Mouse (Mus musculus) heart, embryonic 16.5 days (tissue): ENCODE results near the gene Kif3b. TPM values are rescaled to one million over a fixed set of nuclear protein-coding genes. Genes with fewer than 3 reads are reported as not detected.
A peak's percentile ranks its signal among the peaks of the same experiment; 100 is the strongest.
"Not testable (repeated sequence)": the region's sequence is repeated elsewhere in the genome, so short reads cannot be mapped to it uniquely, and the experiment has no call there.

Experiments
- ATAC-seq: fragments of 200-750 bp; cut with Nextera tagmentation; replicated peaks from 2 replicates; pipeline ENCODE4 v1.8.0; 2017; ENCODE audit warnings: moderate number of reproducible peaks; ENCODE audit not compliant: insufficient read depth, low FRiP score; ENCODE audit errors: extremely low read depth
- H3K27ac ChIP-seq: fragments of 300-500 bp; sonication (generic); 2 replicates; pipeline ENCODE4 v1.5.1; 2014; ENCODE audit warnings: mild to moderate bottlenecking, low read length, control low read depth, moderate library complexity
- H3K27me3 ChIP-seq: fragments of 300-500 bp; sonication (generic); 2 replicates; pipeline ENCODE4 v1.6.1; 2014; ENCODE audit warnings: low read length, mixed read lengths; ENCODE audit not compliant: control insufficient read depth, insufficient read depth
- H3K36me3 ChIP-seq: fragments of 300-500 bp; sonication (generic); 2 replicates; pipeline ENCODE4 v1.6.1; 2014; ENCODE audit not compliant: control insufficient read depth, insufficient read depth
- H3K4me1 ChIP-seq: fragments of 300-500 bp; sonication (generic); 2 replicates; pipeline ENCODE4 v1.6.1; 2014; ENCODE audit warnings: low read length, mixed read lengths; ENCODE audit not compliant: control insufficient read depth, insufficient read depth
- H3K4me2 ChIP-seq: fragments of 300-500 bp; sonication (generic); 2 replicates; pipeline ENCODE4 v1.6.1; 2014; ENCODE audit warnings: low read depth, mild to moderate bottlenecking, control low read depth, low read length
- H3K4me3 ChIP-seq: fragments of 300-500 bp; sonication (generic); 2 replicates; pipeline ENCODE4 v1.5.1; 2014; ENCODE audit warnings: mild to moderate bottlenecking, control low read depth, low read length
- H3K9ac ChIP-seq: fragments of 300-500 bp; sonication (generic); 2 replicates; pipeline ENCODE4 v1.6.1; 2014; ENCODE audit warnings: low read length, control low read depth
- H3K9me3 ChIP-seq: fragments of 300-500 bp; sonication (generic); replicated peaks from 2 replicates; pipeline ENCODE4 v1.6.1; 2016; ENCODE audit warnings: low read length; ENCODE audit not compliant: control insufficient read depth
- WGBS: fragments of 180-500 bp; shearing (Covaris S2); extraction: QIAGEN DNeasy Blood & Tissue Kit; methylation state at CpG from one replicate; pipeline ENCODE4 v1.1.7; 2014; 5-methylcytosine and 5-hydroxymethylcytosine counted together
- polyA plus RNA-seq: library from polyadenylated mRNA; unstranded; fragments of >200 nt; fragmentation: Nextera tagmentation; extraction: Ambion mirVana; gene quantifications from 2 replicates; pipeline ENCODE4 v1.2.1, GENCODE M21; 2015

Gene Kif3b
- polyA plus RNA-seq, 1 experiment from 2014 or later: 5.4 TPM

GRCm38 (mm10) chr2:153346221-153347182 is 55.3 kb downstream of the Kif3b start:
- Histone ChIP-seq H3K9ac (peak overlapping the region; percentile 97), H3K9me3 (no peaks in the 10 kb centered on the region), H3K36me3 (no peaks in the 10 kb centered on the region), H3K27ac (peak overlapping the region; percentile 99), H3K27me3 (no peaks in the 10 kb centered on the region), H3K4me2 (peak overlapping the region; percentile 85), H3K4me3 (peak overlapping the region; percentile 63), H3K4me1 (peaks cover 39% of the 10 kb centered on the region)
- peak; percentile 69 for ATAC-seq
- 1% methylated on average over 45 of the region's 76 CpGs for WGBS

GRCm38 (mm10) chr2:153347183-153347781 is 56.1 kb downstream of the Kif3b start:
- peak overlapping the region; percentile 97 for H3K9ac ChIP-seq
- no peaks in the 10 kb centered on the region for H3K27me3 ChIP-seq
- WGBS: 4% methylated on average over 9 of the region's 9 CpGs
- peak overlapping the region; percentile 85 for H3K4me2 ChIP-seq
- H3K9me3 ChIP-seq: no peaks in the 10 kb centered on the region
- H3K27ac ChIP-seq: peak overlapping the region; percentile 99
- peaks cover 41% of the 10 kb centered on the region for H3K4me1 ChIP-seq
- H3K36me3 ChIP-seq: no peaks in the 10 kb centered on the region
- no peak for ATAC-seq
- peak overlapping the region; percentile 63 for H3K4me3 ChIP-seq

- Histone ChIP-seq H3K9me3 (no peaks in the 10 kb centered on the region), H3K36me3 (peaks cover 3% of the 10 kb centered on the region; the same call in 1 of the 2 replicates), H3K27ac (peak overlapping the region; percentile 78), H3K4me1 (peaks cover 41% of the 10 kb centered on the region), H3K4me3 (peak overlapping the region; percentile 63), H3K9ac (peak overlapping the region; percentile 97), H3K27me3 (no peaks in the 10 kb centered on the region), H3K4me2 (peak overlapping the region; percentile 85)
- ATAC-seq: no peak
- 29% methylated on average over 6 of the region's 6 CpGs for WGBS
Observed at GRCm38 (mm10) chr2:153348100-153348831, 57.1 kb downstream of the Kif3b start.

GRCm38 (mm10) chr2:153350552-153351181 is 59.5 kb downstream of the Kif3b start:
- ATAC-seq: 0 out of 2 replicates have a peak, but pooled peaks have one; percentile 5
- peak overlapping the region; percentile 14 for H3K4me3 ChIP-seq
- H3K36me3 ChIP-seq: peaks cover 18% of the 10 kb centered on the region
- 5% methylated on average over 6 of the region's 6 CpGs for WGBS
- peaks cover 34% of the 10 kb centered on the region for H3K4me1 ChIP-seq
- H3K9ac ChIP-seq: peak overlapping the region; percentile 11
- peak overlapping the region; percentile 56 for H3K4me2 ChIP-seq
- H3K9me3 ChIP-seq: no peaks in the 10 kb centered on the region
- H3K27me3 ChIP-seq: no peaks in the 10 kb centered on the region
- H3K27ac ChIP-seq: peak overlapping the region; percentile 78

- 84% methylated on average over 2 of the region's 2 CpGs for WGBS
- H3K4me2 ChIP-seq: no peak overlapping the region
- peaks cover 52% of the 10 kb centered on the region for H3K36me3 ChIP-seq
Observed at GRCm38 (mm10) chr2:153354648-153355047, 63.4 kb downstream of the Kif3b start.

GRCm38 (mm10) chr2:153356784-153357183 is 65.6 kb downstream of the Kif3b start:
- H3K4me1 ChIP-seq: no peaks in the 10 kb centered on the region
- no peak overlapping the region for H3K27ac ChIP-seq
- peaks cover 60% of the 10 kb centered on the region for H3K36me3 ChIP-seq
- H3K4me2 ChIP-seq: no peak overlapping the region
- 85% methylated on average over 4 of the region's 4 CpGs for WGBS
- no peak overlapping the region for H3K4me3 ChIP-seq
- H3K9ac ChIP-seq: no peak overlapping the region
- no peaks in the 10 kb centered on the region for H3K9me3 ChIP-seq
- no peaks in the 10 kb centered on the region for H3K27me3 ChIP-seq
- no peak for ATAC-seq

More at GRCm38 (mm10) chr2:153354648-153355047, 63.4 kb downstream of the Kif3b start:
- Histone ChIP-seq H3K4me1 (peaks cover 21% of the 10 kb centered on the region), H3K27me3 (no peaks in the 10 kb centered on the region), H3K9me3 (no peaks in the 10 kb centered on the region), H3K4me3 (no peak overlapping the region), H3K9ac (no peak overlapping the region), H3K27ac (no peak overlapping the region)
- ATAC-seq: no peak

GRCm38 (mm10) chr2:153361101-153361710 is 70.0 kb downstream of the Kif3b start:
- Histone ChIP-seq H3K27ac (no peak overlapping the region), H3K27me3 (no peaks in the 10 kb centered on the region), H3K9ac (no peak overlapping the region), H3K4me2 (no peak overlapping the region), H3K9me3 (no peaks in the 10 kb centered on the region), H3K4me3 (no peak overlapping the region), H3K36me3 (peaks cover 53% of the 10 kb centered on the region), H3K4me1 (no peaks in the 10 kb centered on the region)
- no peak for ATAC-seq
- WGBS: 94% methylated on average over 1 of the region's 1 CpGs

GRCm38 (mm10) chr2:153364531-153364930 is 73.3 kb downstream of the Kif3b start:
- H3K27ac ChIP-seq, H3K9ac ChIP-seq, H3K9me3 ChIP-seq, H3K4me1 ChIP-seq, H3K27me3 ChIP-seq, ATAC-seq, H3K4me3 ChIP-seq, H3K4me2 ChIP-seq: not testable (repeated sequence)
- 66% methylated on average over 14 of the region's 14 CpGs for WGBS
- peaks cover 41% of the 10 kb centered on the region for H3K36me3 ChIP-seq
